Mouse (Mus musculus) lung, postnatal 0 days (tissue): ENCODE measurements around the gene Gpc3.

Experiments used
- CTCF ChIP-seq: IDR thresholded peaks from 2 replicates; pipeline ENCODE4 v1.5.1; 2016; ENCODE audit warnings: antibody characterized with exemption, mild to moderate bottlenecking
- EP300 ChIP-seq: IDR thresholded peaks from 2 replicates; pipeline ENCODE4 v1.6.1; 2016; ENCODE audit warnings: antibody characterized with exemption, mild to moderate bottlenecking, control low read depth

DNA sequence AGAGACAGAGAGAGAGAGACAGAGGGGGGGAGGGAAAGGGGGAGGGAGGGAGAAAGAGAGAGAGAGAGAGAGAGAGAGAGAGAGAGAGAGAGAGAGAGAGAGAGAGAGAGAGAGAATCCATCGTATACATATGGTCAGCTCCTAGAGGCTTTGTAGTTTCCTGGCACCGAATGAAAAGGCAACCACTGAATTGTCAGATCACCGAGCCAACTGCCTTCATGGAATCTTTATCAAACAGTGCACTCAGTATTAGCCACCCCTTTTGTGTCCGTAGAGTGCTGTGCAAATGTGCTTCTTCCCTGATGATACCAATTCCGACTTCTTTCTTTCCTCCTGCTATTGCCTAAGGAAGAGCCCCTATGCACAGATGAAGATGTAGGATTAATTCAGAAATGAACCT is 246.9 kb downstream of the Gpc3 start:
- TF ChIP-seq CTCF: no peak
- no peak for TF ChIP-seq EP300
